ENCODE assay signal across 17 mouse cellular contexts in genomic region chr3:141475919-141476318, GRCm38 (mm10). TPM values are rescaled to one million over a fixed set of nuclear protein-coding genes. Genes with fewer than 3 reads are reported as not detected.
A peak's percentile ranks its signal among the peaks of the same experiment; 100 is the strongest.
DNase-seq lines count a peak whose midpoint lies in the region; ATAC-seq and TF ChIP-seq lines count a peak whose summit lies in the region.
"Had no signal": no experiment of that assay in that cellular context is flagged by ENCODE, and none has a peak within 500 bp of the region (broad histone marks: within the 10 kb centered on the region; RNA-seq: fewer than 3 reads in every experiment).

No protein-coding gene starts in this region.

- H3K9ac ChIP-seq in kidney, embryonic 16.5 days (replicated peaks; ENCODE audit: low read length), result no peak overlapping the region
- no peak overlapping the region for H3K9ac ChIP-seq in hindbrain, postnatal 0 days (replicated peaks; ENCODE audit: low read length)
- no peak overlapping the region for H3K9ac ChIP-seq in liver, embryonic 11.5 days (ENCODE audit: low read depth, low read length)
- H3K9ac ChIP-seq: liver, postnatal 0 days; midbrain, embryonic 12.5 days; neural tube, embryonic 12.5 days had no signal

- H3K27me3 ChIP-seq in kidney, embryonic 16.5 days (ENCODE audit: insufficient read depth, low read length), result no peaks in the 10 kb centered on the region
- H3K27me3 ChIP-seq in hindbrain, postnatal 0 days (ENCODE audit: insufficient read depth, low read length), result no peaks in the 10 kb centered on the region
- H3K27me3 ChIP-seq in liver, embryonic 11.5 days (replicated peaks; ENCODE audit: control insufficient read depth, insufficient read depth, low read length), result no peaks in the 10 kb centered on the region
- H3K27me3 ChIP-seq: midbrain, embryonic 12.5 days; neural tube, embryonic 12.5 days had no signal

- no peaks in the 10 kb centered on the region for H3K36me3 ChIP-seq in kidney, embryonic 16.5 days (ENCODE audit: insufficient read depth, low read length)
- H3K36me3 ChIP-seq in hindbrain, postnatal 0 days (ENCODE audit: insufficient read depth, low read length), result no peaks in the 10 kb centered on the region
- H3K36me3 ChIP-seq in liver, embryonic 11.5 days (ENCODE audit: control insufficient read depth, insufficient read depth, low read length), result no peaks in the 10 kb centered on the region
- H3K36me3 ChIP-seq: midbrain, embryonic 12.5 days; neural tube, embryonic 12.5 days had no signal

- TF ChIP-seq POLR2A in brain, embryonic 14.5 days (IDR thresholded peaks at IDR 0.05; ENCODE audit: borderline replicate concordance, extremely low read depth, insufficient read depth, insufficient read length, poor library complexity, severe bottlenecking), result no peak

- no peak for TF ChIP-seq CTCF in brain, embryonic 14.5 days (IDR thresholded peaks at IDR 0.05; ENCODE audit: borderline replicate concordance, extremely low read depth, insufficient read depth, insufficient read length)
- TF ChIP-seq CTCF in hindbrain, postnatal 0 days (IDR thresholded peaks at IDR 0.05; ENCODE audit: low read depth), result no peak

- WGBS in kidney, embryonic 16.5 days, result 29% methylated on average over 6 of the region's 6 CpGs
- 53% methylated on average over 6 of the region's 6 CpGs for WGBS in hindbrain, postnatal 0 days
- 64% methylated on average over 6 of the region's 6 CpGs for WGBS in liver, embryonic 11.5 days

- no peak overlapping the region for H3K4me3 ChIP-seq in kidney, embryonic 16.5 days (ENCODE audit: low read length)
- no peak overlapping the region for H3K4me3 ChIP-seq in hindbrain, postnatal 0 days (ENCODE audit: low read length)
- no peak overlapping the region for H3K4me3 ChIP-seq in liver, embryonic 11.5 days (ENCODE audit: low read depth, low read length)
- H3K4me3 ChIP-seq: midbrain, embryonic 12.5 days; neural tube, embryonic 12.5 days had no signal

- H3K4me1 ChIP-seq in kidney, embryonic 16.5 days (ENCODE audit: insufficient read depth, low read length), result peaks cover 23% of the 10 kb centered on the region
- H3K4me1 ChIP-seq in hindbrain, postnatal 0 days (ENCODE audit: insufficient read depth, low read length), result no peaks in the 10 kb centered on the region
- no peaks in the 10 kb centered on the region for H3K4me1 ChIP-seq in liver, embryonic 11.5 days (replicated peaks; ENCODE audit: control insufficient read depth, insufficient read depth, low read length)
- H3K4me1 ChIP-seq: midbrain, embryonic 12.5 days; neural tube, embryonic 12.5 days had no signal

- 0 out of 2 replicates have a peak overlapping the region, but pooled peaks have one; percentile 12 for H3K4me2 ChIP-seq in kidney, embryonic 16.5 days (replicated peaks; ENCODE audit: low read depth, low read length)
- H3K4me2 ChIP-seq in hindbrain, postnatal 0 days (ENCODE audit: low read depth, low read length), result peak overlapping the region; percentile 21
- H3K4me2 ChIP-seq in liver, embryonic 11.5 days, result no peak overlapping the region
- H3K4me2 ChIP-seq: midbrain, embryonic 12.5 days; neural tube, embryonic 12.5 days had no signal

- no peaks in the 10 kb centered on the region for H3K9me3 ChIP-seq in kidney, embryonic 16.5 days (ENCODE audit: low read length)
- H3K9me3 ChIP-seq in hindbrain, postnatal 0 days (ENCODE audit: low read length), result no peaks in the 10 kb centered on the region
- no peaks in the 10 kb centered on the region for H3K9me3 ChIP-seq in liver, embryonic 11.5 days (ENCODE audit: control insufficient read depth, low read length)
- H3K9me3 ChIP-seq: midbrain, embryonic 12.5 days; neural tube, embryonic 12.5 days had no signal

- peak; percentile 60; the same call in 1 of the 2 replicates for ATAC-seq in kidney, embryonic 16.5 days (ENCODE audit: low FRiP score, low TSS enrichment)
- no peak for ATAC-seq in hindbrain, postnatal 0 days
- ATAC-seq in liver, embryonic 11.5 days (replicated peaks; ENCODE audit: low FRiP score), result no peak
- ATAC-seq: CD4-positive, CD25-positive, alpha-beta regulatory T cell, adult 4 months; liver, postnatal 0 days had no signal

- no peak for DNase-seq in kidney, adult 18-20 months
- DNase-seq in brain, embryonic 14.5 days (ENCODE audit: low read depth), result peak; percentile 36
- peak; percentile 44 for DNase-seq in embryo, embryonic 11 days
- no peak for DNase-seq in hindbrain, postnatal 0 days (ENCODE audit: low spot score)
- no peak for DNase-seq in liver, embryonic 11.5 days (ENCODE audit: low spot score)
- no peak for DNase-seq in urinary bladder, postnatal 10 days (ENCODE audit: low spot score)
- DNase-seq in gastrocnemius, adult 8-10 months (ENCODE audit: low spot score in 2 of 2), result no peak
- DNase-seq: cerebellum, adult 18-20 months; kidney, postnatal 14 days; liver, postnatal 0 days; right cerebral cortex, postnatal 4 days; thymus, postnatal 4 days had no signal

- peak overlapping the region; percentile 48 for H3K27ac ChIP-seq in kidney, embryonic 16.5 days (ENCODE audit: low read length)
- no peak overlapping the region for H3K27ac ChIP-seq in hindbrain, postnatal 0 days
- no peak overlapping the region for H3K27ac ChIP-seq in liver, embryonic 11.5 days (ENCODE audit: low read depth, low read length)
- H3K27ac ChIP-seq: midbrain, embryonic 12.5 days; neural tube, embryonic 12.5 days had no signal

RNA-seq across cellular contexts. Expression of gene Unc5c, which starts 10.9 kb away (rescaled TPM):
- polyA plus RNA-seq in kidney, embryonic 16.5 days (2015; fragmentation: Nextera tagmentation; extraction: Ambion mirVana), result 20.8 and 26.2 TPM in 2 replicates
- 6.9 and 17.9 TPM in 2 replicates for polyA plus RNA-seq in brain, embryonic 14.5 days (2012; rRNA removed)
- total RNA-seq in hindbrain, postnatal 0 days (2014; rRNA removed), result 92.4 and 106 TPM in 2 replicates
- 29.2 and 29.4 TPM in 2 replicates for polyA plus RNA-seq in hindbrain, postnatal 0 days (2015; fragmentation: Nextera tagmentation; extraction: Ambion mirVana)
- 3.9 and 7.0 TPM in 2 replicates for polyA plus RNA-seq in liver, embryonic 11.5 days (2014; fragmentation: Nextera tagmentation; extraction: Ambion mirVana)
- under 1 TPM in 2 of 4 experiments, not detected in 2; 0.02 to 0.05 TPM for total RNA-seq in gastrocnemius, adult 8-10 months (2022)
- total RNA-seq: common myeloid progenitor, adult 5-6 weeks had no signal
- polyA plus RNA-seq: liver, postnatal 0 days had no signal

Comparison
In these comparisons a context has a peak if more than half of its experiments do, and no peak if none do; other contexts are left out.
1. DNase-seq: peak in brain, embryonic 14.5 days (single experiment) and embryo, embryonic 11 days (single experiment); none in kidney, adult 18-20 months (single experiment), hindbrain, postnatal 0 days (single experiment), liver, embryonic 11.5 days (single experiment), urinary bladder, postnatal 10 days (single experiment) and gastrocnemius, adult 8-10 months (0 of 2).